Mouse (Mus musculus): Measurements from ENCODE around the gene Sla2. TPM values are rescaled to one million over a fixed set of nuclear protein-coding genes. Genes with fewer than 3 reads are reported as not detected.

The Sla2 gene
- polyA plus RNA-seq (2012; rRNA removed; ENCODE audit: low replicate concordance) = 0.20 and 0.66 TPM in 2 replicates

DNA sequence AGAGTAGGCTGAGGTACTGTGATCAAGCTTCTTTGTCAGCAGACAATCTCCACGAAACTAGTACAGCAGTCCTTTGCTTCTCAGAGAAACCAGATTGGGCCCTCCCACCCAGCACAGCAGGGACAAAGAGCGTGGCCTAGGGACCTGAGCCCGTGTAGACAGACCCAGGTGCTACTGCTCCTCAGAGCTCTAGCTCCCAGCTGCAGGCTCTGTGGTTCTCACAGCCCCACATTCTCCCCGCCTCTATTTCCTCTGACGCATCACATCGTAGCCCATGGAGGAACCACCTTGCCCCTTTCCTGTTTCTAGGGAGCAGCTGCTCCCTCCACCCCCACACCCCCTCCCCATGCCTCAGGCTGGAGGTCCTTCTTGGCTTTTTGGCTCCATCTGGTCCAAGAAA, at the start of gene Sla2:
Gene Sla2, minus strand, starts transcription at position 176 of the 400 bp plus-strand sequence.

DNA sequence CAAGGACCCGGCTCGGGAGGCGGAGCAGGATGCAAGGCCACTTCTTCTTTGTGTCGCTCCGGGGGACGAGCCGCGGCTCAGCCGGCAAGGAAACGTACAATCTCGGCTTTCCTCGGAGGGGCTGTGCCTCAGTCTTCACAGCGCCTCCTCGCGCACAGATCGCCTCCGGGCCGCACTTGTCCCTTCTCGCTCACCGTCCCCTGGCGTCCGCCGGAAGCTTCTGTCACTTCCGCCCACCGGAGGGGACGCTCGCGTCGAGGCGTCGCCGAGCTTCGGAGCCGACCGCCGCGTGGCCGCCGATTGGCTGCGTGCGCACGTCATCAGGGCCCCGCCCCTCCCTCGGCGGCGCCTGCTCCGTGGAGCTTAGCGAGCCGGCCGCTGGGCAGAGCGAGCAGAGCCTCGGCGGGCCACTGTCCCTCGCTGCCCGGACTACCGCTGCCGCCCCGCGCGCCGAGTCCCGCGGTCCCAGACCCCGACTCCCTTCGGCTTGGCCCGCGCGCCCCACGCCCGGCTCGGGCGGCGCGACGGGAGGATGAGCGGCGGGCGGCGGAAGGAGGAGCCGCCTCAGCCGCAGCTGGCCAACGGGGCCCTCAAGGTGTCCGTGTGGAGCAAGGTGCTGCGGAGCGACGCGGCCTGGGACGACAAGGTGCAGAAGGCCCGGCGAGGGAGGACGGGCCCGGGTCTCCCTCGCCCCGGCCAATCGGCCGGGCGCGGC, 24.1 kb downstream of the Sla2 start, which contains the start of gene Rab5if:
Gene Rab5if, plus strand, starts transcription at position 357 of the 715 bp plus-strand sequence.

DNA sequence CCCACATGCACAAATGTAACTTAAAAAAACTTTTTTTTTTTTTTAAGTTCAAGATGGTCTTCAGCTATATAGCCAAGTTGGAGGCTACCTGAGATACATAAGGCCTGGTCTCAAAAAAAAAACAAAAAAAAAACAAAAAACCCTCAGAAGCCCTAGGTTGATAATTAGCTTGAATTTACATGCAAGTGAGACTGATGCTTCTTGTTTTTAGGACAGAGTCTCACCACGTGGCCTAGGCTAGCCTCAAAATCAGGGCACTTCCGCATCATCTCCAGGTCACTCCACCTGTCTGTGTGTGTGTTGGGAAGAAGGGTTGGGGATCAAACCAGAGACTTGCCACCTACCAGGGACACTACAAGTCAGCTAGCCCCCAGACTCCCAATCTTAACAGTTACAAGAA, 29.2 kb downstream of the Sla2 start, which contains the start of gene 4930518I15Rik:
Gene 4930518I15Rik, minus strand, starts transcription at position 112 of the 400 bp plus-strand sequence.

DNA sequence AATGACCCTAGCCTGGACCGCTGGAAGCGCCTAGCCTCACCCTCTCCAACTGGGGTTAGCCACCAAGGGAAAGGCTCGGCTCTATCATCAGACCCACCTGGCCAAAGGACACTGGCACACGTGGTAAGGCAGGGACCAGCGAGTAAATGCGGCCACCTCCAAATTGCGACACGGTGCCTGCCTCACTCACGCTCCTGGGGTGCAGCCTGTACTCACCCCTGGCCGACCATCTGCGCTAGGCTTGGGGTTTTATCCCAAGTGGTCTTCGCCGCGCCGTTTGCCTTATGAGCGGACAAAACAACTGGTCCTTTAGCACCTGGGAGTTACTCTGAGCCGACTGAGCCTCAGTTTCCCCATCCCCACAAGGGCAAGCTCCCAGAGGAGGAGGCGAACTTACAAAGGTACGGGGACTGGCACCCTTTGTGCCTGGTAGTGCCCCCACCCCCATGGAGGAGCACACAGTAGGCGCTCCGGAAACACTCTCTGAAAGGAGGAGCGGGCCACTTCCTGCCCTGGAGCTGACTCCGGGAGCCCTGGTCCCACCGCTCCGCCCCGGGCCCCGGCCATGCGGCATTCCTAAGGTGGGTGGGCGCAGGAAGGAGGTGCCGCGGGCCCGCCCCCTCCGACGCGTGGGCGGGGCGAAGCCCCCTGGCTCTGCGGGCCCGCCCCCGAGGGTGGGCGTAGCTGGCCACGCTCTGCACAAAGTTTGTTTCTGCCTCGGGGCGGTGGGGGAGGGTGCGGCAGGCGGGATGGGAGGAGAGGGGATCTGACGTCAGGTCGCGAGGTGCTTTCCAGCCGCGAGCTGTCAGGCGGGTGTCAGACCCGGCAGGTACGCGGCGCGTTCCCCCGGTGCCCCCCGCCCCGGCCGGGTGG, 47.4 kb downstream of the Sla2 start, which contains the start of gene Tgif2:
Gene Tgif2, plus strand, starts transcription at position 689 of the 873 bp plus-strand sequence.

Other genes starting within 250 kb of the Sla2 start
- gene Myl9, start 111.8 kb downstream of the Sla2 start, polyA plus RNA-seq (2012; rRNA removed; ENCODE audit: low replicate concordance) = 237 and 1,254 TPM in 2 replicates
- gene Tgif2, start 47.2 kb downstream of the Sla2 start, polyA plus RNA-seq (2012; rRNA removed; ENCODE audit: low replicate concordance) = 3.1 and 46.9 TPM in 2 replicates
- 1.7 and 2.4 TPM in 2 replicates for gene 4930518I15Rik, start 29.2 kb downstream of the Sla2 start, polyA plus RNA-seq (2012; rRNA removed; ENCODE audit: low replicate concordance)
- 110 and 118 TPM in 2 replicates for gene Rab5if, start 24.1 kb downstream of the Sla2 start, polyA plus RNA-seq (2012; rRNA removed; ENCODE audit: low replicate concordance)
- 60.9 and 80.4 TPM in 2 replicates for gene Ndrg3, start 104.9 kb upstream of the Sla2 start, polyA plus RNA-seq (2012; rRNA removed; ENCODE audit: low replicate concordance)
- gene Dsn1, start 120.0 kb upstream of the Sla2 start, polyA plus RNA-seq (2012; rRNA removed; ENCODE audit: low replicate concordance) = 4.8 and 5.3 TPM in 2 replicates
- gene Soga1, start 192.1 kb upstream of the Sla2 start, polyA plus RNA-seq (2012; rRNA removed; ENCODE audit: low replicate concordance) = 10.4 and 20.6 TPM in 2 replicates
- not detected in 2 replicates for gene Tldc2, start 199.9 kb upstream of the Sla2 start, polyA plus RNA-seq (2012; rRNA removed; ENCODE audit: low replicate concordance)
- 45.1 and 45.5 TPM in 2 replicates for gene Samhd1, start 248.1 kb upstream of the Sla2 start, polyA plus RNA-seq (2012; rRNA removed; ENCODE audit: low replicate concordance)